Comparison of ENCODE assay signal across 9 mouse cellular contexts in the genomic region with DNA sequence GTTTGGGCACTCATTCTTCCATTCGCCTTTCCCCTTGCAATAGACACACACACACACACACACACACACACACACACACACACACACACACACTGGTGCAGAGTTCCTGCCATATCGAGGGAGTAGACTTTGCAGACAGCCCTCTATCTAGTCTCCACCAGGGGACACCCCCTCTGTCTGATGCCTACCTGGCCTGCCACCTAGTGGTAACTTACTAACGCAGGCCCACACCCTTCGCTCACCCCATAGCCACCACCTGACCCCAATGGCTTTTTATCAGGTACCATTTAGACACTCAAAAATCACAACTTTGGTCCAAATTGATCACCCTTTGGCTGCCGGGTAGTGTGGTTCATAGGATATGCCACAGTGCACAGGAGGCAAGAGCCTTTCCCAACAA. TPM values are rescaled to one million over a fixed set of nuclear protein-coding genes. Genes with fewer than 3 reads are reported as not detected.
DNase-seq lines count a peak whose midpoint lies in the region; ATAC-seq and TF ChIP-seq lines count a peak whose summit lies in the region.
"Had no signal": no experiment of that assay in that cellular context is flagged by ENCODE, and none has a peak within 500 bp of the region (broad histone marks: within the 10 kb centered on the region; RNA-seq: fewer than 3 reads in every experiment).

No protein-coding gene starts in this region.

- H3K9me3 ChIP-seq in ES-E14 (ENCODE audit: control insufficient read depth, insufficient read depth, low read depth, low read length) = no peaks in the 10 kb centered on the region
- H3K9me3 ChIP-seq in hindbrain, embryonic 11.5 days (ENCODE audit: control insufficient read depth, low read length) = no peaks in the 10 kb centered on the region
- no peaks in the 10 kb centered on the region for H3K9me3 ChIP-seq in midbrain, postnatal 0 days (ENCODE audit: low read length)
- no peaks in the 10 kb centered on the region for H3K9me3 ChIP-seq in kidney, embryonic 14.5 days (ENCODE audit: control insufficient read depth, low read length)
- H3K9me3 ChIP-seq in heart, embryonic 12.5 days (replicated peaks) = no peaks in the 10 kb centered on the region
- H3K9me3 ChIP-seq: limb, embryonic 15.5 days had no signal

- no peaks in the 10 kb centered on the region for H3K27me3 ChIP-seq in kidney, adult 2 months (replicated peaks; ENCODE audit: control insufficient read depth, insufficient read depth, low read length)
- no peaks in the 10 kb centered on the region for H3K27me3 ChIP-seq in hindbrain, embryonic 11.5 days (ENCODE audit: control insufficient read depth, insufficient read depth, low read length)
- no peaks in the 10 kb centered on the region for H3K27me3 ChIP-seq in midbrain, postnatal 0 days (ENCODE audit: insufficient read depth, low read length)
- no peaks in the 10 kb centered on the region for H3K27me3 ChIP-seq in kidney, embryonic 14.5 days (ENCODE audit: control insufficient read depth, insufficient read depth, low read length)
- no peaks in the 10 kb centered on the region for H3K27me3 ChIP-seq in heart, embryonic 12.5 days (replicated peaks)
- H3K27me3 ChIP-seq: limb, embryonic 15.5 days had no signal

- H3K27ac ChIP-seq in kidney, adult 2 months (ENCODE audit: insufficient read depth, low read depth, low read length) = no peak overlapping the region
- no peak overlapping the region for H3K27ac ChIP-seq in ES-E14 (ENCODE audit: insufficient read depth, low read depth, low read length, poor library complexity, severe bottlenecking)
- H3K27ac ChIP-seq in hindbrain, embryonic 11.5 days (ENCODE audit: low read depth, low read length) = no peak overlapping the region
- no peak overlapping the region for H3K27ac ChIP-seq in midbrain, postnatal 0 days (ENCODE audit: low read depth, low read length)
- no peak overlapping the region for H3K27ac ChIP-seq in kidney, embryonic 14.5 days (ENCODE audit: low read depth, low read length)
- H3K27ac ChIP-seq in heart, embryonic 12.5 days (ENCODE audit: poor library complexity, severe bottlenecking) = no peak overlapping the region
- H3K27ac ChIP-seq: limb, embryonic 15.5 days had no signal

- ATAC-seq in hindbrain, embryonic 11.5 days (ENCODE audit: low FRiP score) = peak; percentile 57; the same call in 1 of the 2 replicates
- no peak; the same call in 1 of the 2 replicates for ATAC-seq in midbrain, postnatal 0 days (ENCODE audit: low FRiP score)
- ATAC-seq in kidney, embryonic 14.5 days (ENCODE audit: low FRiP score, low TSS enrichment) = no peak
- ATAC-seq in heart, embryonic 12.5 days (ENCODE audit: insufficient number of reproducible peaks, low FRiP score) = no peak

- peak; percentile 48 for TF ChIP-seq CTCF in kidney, adult 2 months (conservative IDR thresholded peaks at IDR 0.05; ENCODE audit: insufficient read depth, insufficient read length, low read depth, low read length)
- TF ChIP-seq CTCF in midbrain, postnatal 0 days (IDR thresholded peaks at IDR 0.05) = peak; percentile 72

- H3K36me3 ChIP-seq in kidney, adult 2 months (ENCODE audit: control insufficient read depth, insufficient read depth, low read length) = no peaks in the 10 kb centered on the region
- H3K36me3 ChIP-seq in ES-E14 (ENCODE audit: control insufficient read depth, insufficient read depth, low read length, poor library complexity, severe bottlenecking) = no peaks in the 10 kb centered on the region
- H3K36me3 ChIP-seq in hindbrain, embryonic 11.5 days (ENCODE audit: control insufficient read depth, insufficient read depth, low read length) = no peaks in the 10 kb centered on the region
- no peaks in the 10 kb centered on the region for H3K36me3 ChIP-seq in midbrain, postnatal 0 days (ENCODE audit: insufficient read depth, low read length)
- H3K36me3 ChIP-seq in kidney, embryonic 14.5 days (ENCODE audit: control insufficient read depth, insufficient read depth, low read length) = no peaks in the 10 kb centered on the region
- no peaks in the 10 kb centered on the region for H3K36me3 ChIP-seq in heart, embryonic 12.5 days
- H3K36me3 ChIP-seq: limb, embryonic 15.5 days had no signal

- WGBS in kidney, adult 2 months = 53% methylated on average over 5 of the region's 5 CpGs
- 46% methylated on average over 5 of the region's 5 CpGs for WGBS in hindbrain, embryonic 11.5 days
- 38% methylated on average over 5 of the region's 5 CpGs for WGBS in midbrain, postnatal 0 days
- 52% methylated on average over 5 of the region's 5 CpGs for WGBS in kidney, embryonic 14.5 days
- WGBS in heart, embryonic 12.5 days = 36% methylated on average over 5 of the region's 5 CpGs

- no peak for DNase-seq in kidney, adult 2 months
- DNase-seq in kidney, adult 11 months = no peak
- peak; percentile 54 for DNase-seq in ES-E14 (ENCODE audit: low read depth, low spot score)
- DNase-seq in hindbrain, embryonic 11.5 days (ENCODE audit: low spot score) = no peak
- DNase-seq in midbrain, postnatal 0 days (ENCODE audit: low spot score) = no peak
- no peak for DNase-seq in right cerebral cortex, adult 18-20 months

- no peak for TF ChIP-seq POLR2A in kidney, adult 2 months (IDR thresholded peaks at IDR 0.05; ENCODE audit: low read depth, low read length)

- H3K9ac ChIP-seq in ES-E14 (ENCODE audit: insufficient read depth, low read depth, low read length, poor library complexity, severe bottlenecking) = no peak overlapping the region
- H3K9ac ChIP-seq in hindbrain, embryonic 11.5 days (ENCODE audit: low read depth, low read length) = no peak overlapping the region
- no peak overlapping the region for H3K9ac ChIP-seq in midbrain, postnatal 0 days (replicated peaks; ENCODE audit: low read length, poor library complexity, severe bottlenecking)
- no peak overlapping the region for H3K9ac ChIP-seq in kidney, embryonic 14.5 days (ENCODE audit: low read depth, low read length)
- H3K9ac ChIP-seq in heart, embryonic 12.5 days = no peak overlapping the region
- H3K9ac ChIP-seq: limb, embryonic 15.5 days had no signal

- H3K4me3 ChIP-seq in kidney, adult 2 months (ENCODE audit: insufficient read depth, low read depth, low read length) = no peak overlapping the region
- 0 out of 4 replicates have a peak overlapping the region, but pooled peaks of 1 of the 2 experiments have one; percentile 11 for H3K4me3 ChIP-seq in ES-E14 (ENCODE audit: insufficient read depth in 1 of 2, low read depth in 1 of 2, low read length in 2 of 2, poor library complexity in 1 of 2, severe bottlenecking in 1 of 2)
- no peak overlapping the region for H3K4me3 ChIP-seq in hindbrain, embryonic 11.5 days (ENCODE audit: low read depth, low read length)
- no peak overlapping the region for H3K4me3 ChIP-seq in midbrain, postnatal 0 days (ENCODE audit: low read depth, low read length)
- no peak overlapping the region for H3K4me3 ChIP-seq in kidney, embryonic 14.5 days (ENCODE audit: low read length)
- H3K4me3 ChIP-seq in heart, embryonic 12.5 days = no peak overlapping the region
- H3K4me3 ChIP-seq: limb, embryonic 15.5 days had no signal

- in situ Hi-C loops in ES-E14 (cut with MboI; ENCODE audit: low sequenced_read_pairs in 2 of 2, unreplicated experiment in 2 of 2) = no loop called here

- no peaks in the 10 kb centered on the region for H3K4me1 ChIP-seq in kidney, adult 2 months (ENCODE audit: control insufficient read depth, insufficient read depth, low read length)
- peaks cover 0 to 10% of the 10 kb centered on the region in 2 experiments; a peak in 1 of 4 replicates for H3K4me1 ChIP-seq in ES-E14 (ENCODE audit: control insufficient read depth in 2 of 2, insufficient read depth in 2 of 2, low read length in 2 of 2, poor library complexity in 1 of 2)
- no peaks in the 10 kb centered on the region for H3K4me1 ChIP-seq in hindbrain, embryonic 11.5 days (replicated peaks; ENCODE audit: control insufficient read depth, insufficient read depth, low read length)
- no peaks in the 10 kb centered on the region for H3K4me1 ChIP-seq in midbrain, postnatal 0 days (ENCODE audit: insufficient read depth, low read length)
- no peaks in the 10 kb centered on the region for H3K4me1 ChIP-seq in kidney, embryonic 14.5 days (ENCODE audit: control insufficient read depth, insufficient read depth, low read length)
- no peaks in the 10 kb centered on the region for H3K4me1 ChIP-seq in heart, embryonic 12.5 days (replicated peaks)

- H3K4me2 ChIP-seq in hindbrain, embryonic 11.5 days (replicated peaks; ENCODE audit: low read depth, low read length) = no peak overlapping the region
- H3K4me2 ChIP-seq in midbrain, postnatal 0 days (ENCODE audit: low read depth, low read length, poor library complexity, severe bottlenecking) = no peak overlapping the region
- H3K4me2 ChIP-seq in kidney, embryonic 14.5 days (replicated peaks; ENCODE audit: low read depth, low read length) = no peak overlapping the region
- no peak overlapping the region for H3K4me2 ChIP-seq in heart, embryonic 12.5 days
- H3K4me2 ChIP-seq: limb, embryonic 15.5 days had no signal

TF ChIP-seq in ES-E14, 5 proteins besides CTCF, POLR2A, EP300 and RAD21:
- TF ChIP-seq HCFC1 (IDR thresholded peaks at IDR 0.05; ENCODE audit: borderline replicate concordance, insufficient read depth, low read length) (0 out of 2 replicates have a peak, but pooled peaks have one; percentile 30), ZC3H11A (IDR thresholded peaks at IDR 0.05; ENCODE audit: borderline replicate concordance, low read depth, low read length) (no peak), ZNF384 (IDR thresholded peaks at IDR 0.05; ENCODE audit: low read depth, low read length) (no peak), MAFK (IDR thresholded peaks at IDR 0.05; ENCODE audit: insufficient read depth, low read depth, low read length) (no peak), CHD2 (IDR thresholded peaks at IDR 0.05; ENCODE audit: low read depth, low read length) (no peak)

RNA-seq across cellular contexts. Expression of gene Tmem232, which starts 18.7 kb away (rescaled TPM):
- 0.04 TPM in 1 of 2 replicates, not detected in the other for polyA plus RNA-seq in kidney, adult 2 months (2012; rRNA removed)
- 0.09 TPM in 1 of 2 replicates, not detected in the other for total RNA-seq in ES-E14 (2012; rRNA removed)
- polyA plus RNA-seq in hindbrain, embryonic 11.5 days (2014; fragmentation: Nextera tagmentation; extraction: Ambion mirVana) = 0.14 and 0.29 TPM in 2 replicates
- 1.1 and 1.3 TPM in 2 replicates for total RNA-seq in midbrain, postnatal 0 days (2014; rRNA removed)
- polyA plus RNA-seq in midbrain, postnatal 0 days (2015; fragmentation: Nextera tagmentation; extraction: Ambion mirVana) = 1.8 TPM in 2 replicates
- polyA plus RNA-seq in kidney, embryonic 14.5 days (2014; fragmentation: Nextera tagmentation; extraction: Ambion mirVana) = not detected in 2 replicates
- polyA plus RNA-seq in heart, embryonic 12.5 days (2016; fragmentation: Nextera tagmentation; extraction: Ambion mirVana) = 0.17 TPM in 1 of 2 replicates, not detected in the other

RNA-seq across cellular contexts. Expression of gene Vapa, which starts 54.1 kb away (rescaled TPM):
- 21.2 and 27.5 TPM in 2 replicates for polyA plus RNA-seq in kidney, adult 2 months (2012; rRNA removed)
- 56.5 and 78.0 TPM in 2 replicates for total RNA-seq in ES-E14 (2012; rRNA removed)
- 258 and 266 TPM in 2 replicates for polyA plus RNA-seq in hindbrain, embryonic 11.5 days (2014; fragmentation: Nextera tagmentation; extraction: Ambion mirVana)
- total RNA-seq in midbrain, postnatal 0 days (2014; rRNA removed) = 124 and 137 TPM in 2 replicates
- 299 and 315 TPM in 2 replicates for polyA plus RNA-seq in midbrain, postnatal 0 days (2015; fragmentation: Nextera tagmentation; extraction: Ambion mirVana)
- 190 and 201 TPM in 2 replicates for polyA plus RNA-seq in kidney, embryonic 14.5 days (2014; fragmentation: Nextera tagmentation; extraction: Ambion mirVana)
- polyA plus RNA-seq in heart, embryonic 12.5 days (2016; fragmentation: Nextera tagmentation; extraction: Ambion mirVana) = 186 and 190 TPM in 2 replicates
